Mouse (Mus musculus) midbrain, embryonic 11.5 days (tissue): ENCODE data around the gene Carmil3. TPM values are rescaled to one million over a fixed set of nuclear protein-coding genes. Genes with fewer than 3 reads are reported as not detected.

Experiments
- ATAC-seq: fragments of 200-750 bp; cut with Nextera tagmentation; 2 replicates; pipeline ENCODE4 v1.8.0; 2017; ENCODE audit warnings: moderate TSS enrichment, moderate library complexity; ENCODE audit not compliant: low FRiP score
- DNase-seq: peaks from one replicate; pipeline ENCODE4 v3.0.0; 2015; ENCODE audit warnings: low spot score; ENCODE audit errors: missing footprints
- H3K27ac ChIP-seq: fragments of 300-500 bp; sonication (generic); 2 replicates; pipeline ENCODE4 v1.5.1; 2014; ENCODE audit warnings: low read depth, low read length
- H3K27me3 ChIP-seq: fragments of 300-500 bp; sonication (generic); 2 replicates; pipeline ENCODE4 v1.6.1; 2014; ENCODE audit warnings: mild to moderate bottlenecking, low read length, moderate library complexity, mixed read lengths; ENCODE audit not compliant: control insufficient read depth, insufficient read depth
- H3K36me3 ChIP-seq: fragments of 300-500 bp; sonication (generic); 2 replicates; pipeline ENCODE4 v1.6.1; 2014; ENCODE audit warnings: mild to moderate bottlenecking, low read length, moderate library complexity, mixed read lengths; ENCODE audit not compliant: control insufficient read depth, insufficient read depth
- H3K4me1 ChIP-seq: fragments of 300-500 bp; sonication (generic); 2 replicates; pipeline ENCODE4 v1.6.1; 2014; ENCODE audit warnings: low read length; ENCODE audit not compliant: control insufficient read depth, insufficient read depth
- H3K4me2 ChIP-seq: fragments of 300-500 bp; sonication (generic); 2 replicates; pipeline ENCODE4 v1.6.1; 2014; ENCODE audit warnings: mild to moderate bottlenecking, moderate library complexity
- H3K4me3 ChIP-seq: fragments of 300-500 bp; sonication (generic); 2 replicates; pipeline ENCODE4 v1.5.1; 2014; ENCODE audit warnings: low read depth, low read length
- H3K9ac ChIP-seq: fragments of 300-500 bp; sonication (generic); 2 replicates; pipeline ENCODE4 v1.6.1; 2014; ENCODE audit warnings: low read length
- H3K9me3 ChIP-seq: fragments of 300-500 bp; sonication (generic); 2 replicates; pipeline ENCODE4 v1.6.1; 2016; ENCODE audit warnings: low read length; ENCODE audit not compliant: control insufficient read depth
- WGBS: fragments of 180-500 bp; shearing (Covaris S2); extraction: QIAGEN DNeasy Blood & Tissue Kit; methylation state at CpG from one replicate; pipeline ENCODE4 v1.1.7; 2014; 5-methylcytosine and 5-hydroxymethylcytosine counted together
- polyA plus RNA-seq: library from polyadenylated mRNA; unstranded; fragments of >200 nt; fragmentation: Nextera tagmentation; extraction: Ambion mirVana; gene quantifications from 2 replicates; pipeline ENCODE4 v1.2.1, GENCODE M21; 2014

Gene Carmil3
- polyA plus RNA-seq, 1 experiment from 2014 or later: 9.7 TPM

DNA sequence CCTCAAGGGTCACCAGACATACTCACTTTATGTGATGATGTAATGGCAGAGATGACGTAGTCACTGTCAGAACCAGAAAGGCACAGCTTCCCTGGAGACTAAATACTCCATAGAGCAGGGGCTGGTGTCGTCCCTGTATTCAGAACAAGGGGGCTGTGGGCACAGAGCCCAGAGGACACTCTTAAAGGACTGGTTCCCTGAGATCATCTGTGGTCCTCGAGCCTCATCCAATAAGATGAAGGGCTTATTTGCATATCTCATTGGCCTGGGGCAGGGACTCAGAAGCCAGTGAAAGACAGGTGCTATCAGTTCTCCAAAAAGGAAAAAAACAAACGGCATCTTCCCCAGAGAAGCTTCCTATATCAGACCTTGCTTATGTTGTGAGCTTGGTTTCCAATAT, 33.6 kb downstream of the Carmil3 start:
- Histone ChIP-seq H3K9me3 (no peaks in the 10 kb centered on the region), H3K4me3 (no peak overlapping the region), H3K4me2 (no peak overlapping the region), H3K27me3 (peaks cover 4% of the 10 kb centered on the region; the same call in 1 of the 2 replicates), H3K27ac (no peak overlapping the region), H3K36me3 (no peaks in the 10 kb centered on the region), H3K4me1 (peaks cover 2% of the 10 kb centered on the region; the same call in 1 of the 2 replicates), H3K9ac (no peak overlapping the region)
- DNase-seq (no peak), ATAC-seq (no peak)
- 75% methylated on average over 4 of the region's 4 CpGs for WGBS

DNA sequence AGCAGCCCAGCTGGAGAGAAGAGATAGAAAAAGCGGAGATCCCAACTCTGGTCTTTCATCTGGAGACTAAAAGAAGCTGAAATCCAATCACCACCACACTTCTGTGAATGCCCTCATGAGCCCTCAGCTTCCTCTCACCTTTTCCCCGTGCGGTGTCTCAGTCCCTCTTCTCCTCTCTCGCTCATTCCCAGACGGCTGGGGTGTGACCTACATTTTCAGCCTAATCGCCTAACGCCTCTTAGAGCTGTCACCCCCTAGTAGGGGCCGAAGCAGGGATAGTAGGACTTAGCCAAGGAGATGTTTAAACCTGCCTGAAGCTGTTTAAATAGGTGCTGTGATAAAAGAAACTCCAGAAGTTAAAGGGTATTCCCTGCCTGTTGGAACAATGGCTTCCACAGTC, 34.3 kb downstream of the Carmil3 start, which contains the start of gene Nrl:
Gene Nrl, minus strand, starts transcription at position 197 of the 400 bp plus-strand sequence.
- DNase-seq (no peak), ATAC-seq (no peak)
- H3K36me3 ChIP-seq: no peaks in the 10 kb centered on the region
- WGBS: 42% methylated on average over 8 of the region's 8 CpGs
- no peaks in the 10 kb centered on the region for H3K9me3 ChIP-seq
- H3K27ac ChIP-seq: no peak within 1 kb of the TSS
- peaks cover 4% of the 10 kb centered on the region; the same call in 1 of the 2 replicates for H3K27me3 ChIP-seq
- H3K4me3 ChIP-seq: no peak within 1 kb of the TSS
- no peak within 1 kb of the TSS for H3K9ac ChIP-seq
- peaks cover 2% of the 10 kb centered on the region; the same call in 1 of the 2 replicates for H3K4me1 ChIP-seq
- H3K4me2 ChIP-seq: no peak within 1 kb of the TSS

DNA sequence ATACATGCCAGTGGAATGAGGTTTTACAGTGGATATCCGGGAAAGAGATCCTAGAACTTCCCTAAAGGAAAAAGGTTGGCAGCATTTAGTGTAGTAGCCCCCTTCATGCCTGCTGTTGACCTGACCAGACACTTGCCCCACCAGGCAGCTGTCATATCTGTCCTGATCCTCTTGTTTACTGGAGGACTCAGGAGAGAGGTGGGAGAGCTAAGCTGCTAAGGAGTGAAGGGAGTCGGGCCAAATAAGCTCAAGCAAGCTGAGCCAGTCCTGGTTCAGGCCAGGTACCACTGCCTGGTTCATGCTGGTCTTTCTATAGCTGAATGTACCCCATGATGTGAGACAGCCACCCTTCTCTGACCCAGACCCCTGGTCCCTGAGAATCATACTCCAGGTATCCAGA, 36.2 kb downstream of the Carmil3 start:
- ATAC-seq (no peak), DNase-seq (no peak)
- Histone ChIP-seq H3K9ac (no peak overlapping the region), H3K4me3 (no peak overlapping the region), H3K27ac (no peak overlapping the region), H3K36me3 (no peaks in the 10 kb centered on the region), H3K4me1 (no peaks in the 10 kb centered on the region), H3K9me3 (no peaks in the 10 kb centered on the region), H3K4me2 (no peak overlapping the region), H3K27me3 (peaks cover 4% of the 10 kb centered on the region; the same call in 1 of the 2 replicates)
- 94% methylated on average over 2 of the region's 2 CpGs for WGBS

DNA sequence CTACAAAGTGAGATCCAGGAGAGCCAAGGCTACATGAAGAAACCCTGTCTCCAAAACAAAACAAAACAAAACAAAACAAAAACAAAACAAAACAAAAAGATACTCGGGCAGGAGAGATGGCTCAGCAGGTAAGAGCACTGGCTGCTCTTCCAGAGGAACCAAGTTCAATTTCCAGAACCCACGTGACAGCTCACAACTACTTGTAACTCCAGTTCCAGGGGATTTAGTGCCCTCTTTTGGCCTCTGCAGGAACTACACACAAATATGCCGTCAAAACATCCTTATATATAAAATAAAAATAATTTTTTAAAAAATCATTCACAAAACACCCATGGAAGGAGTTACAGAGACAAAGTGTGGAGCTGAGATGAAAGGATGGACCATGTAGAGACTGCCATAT, 37.5 kb downstream of the Carmil3 start:
- WGBS: 21% methylated on average over 3 of the region's 3 CpGs
- Histone ChIP-seq H3K9ac (no peak overlapping the region), H3K4me2 (no peak overlapping the region), H3K36me3 (no peaks in the 10 kb centered on the region), H3K27me3 (no peaks in the 10 kb centered on the region), H3K4me3 (no peak overlapping the region), H3K9me3 (no peaks in the 10 kb centered on the region), H3K4me1 (no peaks in the 10 kb centered on the region), H3K27ac (no peak overlapping the region)
- ATAC-seq: no peak
- no peak for DNase-seq

DNA sequence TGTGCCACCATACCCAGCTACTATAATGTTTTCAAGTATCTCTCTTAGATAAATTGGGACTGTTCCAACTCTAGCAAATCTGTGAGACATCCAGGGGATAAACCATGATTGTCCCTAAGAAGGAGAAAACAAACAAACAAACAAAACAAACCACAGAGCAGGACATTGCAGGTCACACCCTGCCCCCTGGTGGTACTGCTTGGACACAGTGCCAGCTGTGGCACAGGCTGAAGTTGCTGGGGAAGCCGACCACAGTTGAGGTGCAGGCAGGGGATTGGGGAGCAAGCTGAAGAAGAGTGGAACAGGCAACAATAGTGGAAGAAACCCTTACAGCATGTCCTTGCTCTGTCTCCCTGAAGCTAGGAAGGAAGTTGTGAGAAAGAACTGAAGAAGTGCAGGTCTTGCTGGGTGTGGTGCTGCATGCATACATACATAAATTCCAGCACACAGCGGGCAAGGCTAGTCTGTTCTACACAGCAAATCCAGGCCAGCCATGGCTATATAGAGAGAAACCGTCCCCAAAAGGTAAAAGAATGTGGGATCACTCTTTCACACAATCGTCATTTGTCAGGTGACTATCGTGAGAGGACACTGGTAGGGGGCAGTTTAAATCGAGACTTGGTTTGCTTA, 45.8 kb downstream of the Carmil3 start:
- WGBS: 57% methylated on average over 6 of the region's 6 CpGs
- ATAC-seq: no peak
- H3K4me2 ChIP-seq: no peak overlapping the region
- H3K4me1 ChIP-seq: peaks cover 8% of the 10 kb centered on the region; the same call in 1 of the 2 replicates
- H3K4me3 ChIP-seq: no peak overlapping the region
- no peak overlapping the region for H3K9ac ChIP-seq
- no peak for DNase-seq
- H3K27ac ChIP-seq: no peak overlapping the region
- no peaks in the 10 kb centered on the region for H3K27me3 ChIP-seq
- H3K9me3 ChIP-seq: no peaks in the 10 kb centered on the region
- no peaks in the 10 kb centered on the region for H3K36me3 ChIP-seq

DNA sequence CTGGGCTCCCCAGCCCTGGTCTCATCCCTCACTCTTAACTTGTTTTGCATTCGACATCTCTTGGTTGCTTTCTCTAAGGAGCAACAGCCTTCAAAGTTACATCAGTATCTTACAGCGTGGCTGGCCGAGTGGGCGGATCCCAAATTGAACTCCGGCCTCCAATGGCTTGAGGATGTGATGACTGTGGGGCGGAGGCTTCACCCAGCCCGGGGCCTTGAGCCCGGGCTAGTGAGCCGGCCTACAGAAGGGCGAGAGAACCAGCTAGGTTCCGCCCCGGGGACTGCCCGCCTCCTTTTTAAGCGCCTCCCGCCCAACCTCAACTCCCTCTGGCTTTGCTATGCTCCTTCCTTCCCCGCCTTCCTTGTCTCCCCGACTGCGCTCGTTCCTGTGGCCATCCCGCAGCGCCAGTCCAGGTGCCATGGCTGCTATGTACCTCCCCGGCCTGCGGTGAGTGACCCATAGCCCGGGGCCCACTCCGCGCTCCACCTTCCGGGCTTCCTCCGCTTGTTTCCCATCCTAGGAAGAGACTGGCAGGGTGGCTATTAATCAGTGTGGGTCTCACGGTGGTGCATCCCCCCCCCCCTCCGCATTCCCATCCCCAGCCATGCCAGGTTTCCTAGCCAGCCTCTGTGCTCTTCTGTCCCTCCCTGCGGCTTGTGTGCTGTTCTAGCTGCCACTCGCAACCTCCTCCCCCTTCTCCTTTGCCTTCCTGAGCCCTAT, 49.8 kb downstream of the Carmil3 start, which contains the start of gene Pck2:
Gene Pck2, plus strand, starts transcription at position 200 of the 720 bp plus-strand sequence.
- Histone ChIP-seq H3K4me3 (peak within 1 kb of the TSS; percentile 31), H3K27me3 (no peaks in the 10 kb centered on the region), H3K4me1 (peaks cover 9% of the 10 kb centered on the region; the same call in 1 of the 2 replicates), H3K4me2 (peak within 1 kb of the TSS; percentile 54), H3K27ac (0 out of 2 replicates have a peak within 1 kb of the TSS, but pooled peaks have one; percentile 1), H3K9me3 (no peaks in the 10 kb centered on the region), H3K9ac (peak within 1 kb of the TSS; percentile 43), H3K36me3 (no peaks in the 10 kb centered on the region; the same call in 1 of the 2 replicates)
- DNase-seq (peak; percentile 95), ATAC-seq (peak; percentile 89)
- WGBS: under 1% methylated on average over 32 of the region's 32 CpGs

DNA sequence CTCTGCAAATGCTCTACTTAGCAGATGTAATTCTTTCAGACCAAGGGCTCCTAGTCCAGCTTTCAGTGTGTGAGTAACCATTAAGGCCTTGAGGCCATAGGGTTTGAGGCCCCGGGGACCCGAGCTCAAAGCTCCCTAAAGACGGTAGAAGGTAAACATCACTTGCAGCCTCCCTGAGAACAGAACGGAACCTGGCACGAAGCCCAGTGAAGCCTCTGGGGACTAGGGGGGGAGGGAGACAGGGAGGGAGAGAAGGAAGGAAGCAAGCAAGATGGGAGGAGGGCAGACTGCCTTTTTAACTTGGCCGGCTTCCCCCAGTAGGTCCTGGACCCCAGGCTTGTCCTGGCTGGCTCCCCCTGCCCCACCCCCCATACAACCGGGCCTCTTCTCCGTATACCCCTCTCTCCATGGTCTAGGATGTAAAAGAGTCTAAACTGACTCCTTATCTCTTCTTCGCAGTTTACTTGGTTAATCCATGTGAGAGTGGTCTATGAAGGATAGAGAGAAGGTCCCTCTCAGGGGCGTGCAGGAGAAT, 50.4 kb downstream of the Carmil3 start:
- Histone ChIP-seq H3K4me3 (peak overlapping the region; percentile 31), H3K9ac (peak overlapping the region; percentile 43), H3K4me2 (peak overlapping the region; percentile 54), H3K36me3 (no peaks in the 10 kb centered on the region; the same call in 1 of the 2 replicates), H3K27ac (0 out of 2 replicates have a peak overlapping the region, but pooled peaks have one; percentile 1), H3K27me3 (no peaks in the 10 kb centered on the region), H3K4me1 (peaks cover 9% of the 10 kb centered on the region; the same call in 1 of the 2 replicates), H3K9me3 (no peaks in the 10 kb centered on the region)
- ATAC-seq (peak; percentile 4; the same call in 1 of the 2 replicates), DNase-seq (peak; percentile 92)
- 9% methylated on average over 10 of the region's 10 CpGs for whole genome bisulfite sequencing

DNA sequence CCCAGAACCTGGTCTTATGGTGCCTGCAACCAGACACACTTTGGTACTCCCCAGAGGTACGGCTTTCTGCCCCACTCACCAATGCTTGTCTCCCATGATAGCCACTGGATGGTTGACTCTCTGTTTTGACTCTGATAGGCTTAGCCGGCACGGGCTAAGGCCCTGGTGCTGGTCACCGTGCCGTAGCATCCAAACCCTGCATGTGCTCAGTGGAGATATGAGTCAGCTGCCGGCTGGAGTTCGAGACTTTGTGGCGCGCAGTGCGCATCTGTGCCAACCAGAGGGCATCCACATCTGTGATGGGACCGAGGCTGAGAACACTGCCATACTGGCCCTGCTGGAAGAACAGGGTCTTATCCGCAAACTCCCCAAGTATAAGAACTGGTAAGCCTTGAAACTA, 51.8 kb downstream of the Carmil3 start:
- Histone ChIP-seq H3K9me3 (no peaks in the 10 kb centered on the region), H3K4me2 (no peak overlapping the region), H3K27me3 (no peaks in the 10 kb centered on the region), H3K9ac (no peak overlapping the region), H3K4me1 (peaks cover 9% of the 10 kb centered on the region; the same call in 1 of the 2 replicates), H3K36me3 (no peaks in the 10 kb centered on the region; the same call in 1 of the 2 replicates), H3K27ac (no peak overlapping the region), H3K4me3 (no peak overlapping the region)
- DNase-seq (no peak), ATAC-seq (no peak)
- 95% methylated on average over 12 of the region's 12 CpGs for WGBS
